Mouse (Mus musculus): ENCODE results near the gene Sdk1.

DNA sequence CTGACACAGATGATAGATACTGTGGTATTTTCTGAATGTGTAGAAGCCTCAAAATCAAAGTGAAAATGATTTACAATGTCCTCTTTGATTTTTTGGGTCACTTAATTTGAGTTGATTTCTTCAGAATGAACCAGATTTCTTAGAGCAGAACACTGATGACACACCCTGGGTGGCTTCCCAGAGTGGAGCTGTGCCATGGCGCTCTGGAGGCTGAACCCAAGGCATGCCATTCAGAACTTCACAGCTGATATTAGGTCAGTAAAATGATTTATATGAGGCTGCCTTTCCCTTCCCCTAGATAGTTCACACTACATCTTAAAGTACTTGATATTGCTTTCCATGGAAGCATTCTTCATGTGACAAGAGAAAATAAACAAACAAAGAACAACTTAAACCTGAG is 23.0 kb downstream of the Sdk1 start:
- TF ChIP-seq CTCF (IDR thresholded peaks at IDR 0.05; ENCODE audit: borderline replicate concordance, control insufficient read depth, extremely low read depth, insufficient read depth, low read length, poor library complexity): no peak
- no peak for TF ChIP-seq POLR2A (IDR thresholded peaks at IDR 0.05; ENCODE audit: control insufficient read depth, extremely low read depth, insufficient read depth, low read length, poor library complexity)
